Mouse (Mus musculus) hindbrain, embryonic 14.5 days (tissue): ENCODE measurements around the gene Wtip. TPM values are rescaled to one million over a fixed set of nuclear protein-coding genes. Genes with fewer than 3 reads are reported as not detected.

Experiments
- ATAC-seq: fragments of 200-750 bp; cut with Nextera tagmentation; 2 replicates; pipeline ENCODE4 v1.8.0; 2017; ENCODE audit warnings: moderate number of reproducible peaks, mild to moderate bottlenecking, moderate TSS enrichment, moderate library complexity; ENCODE audit not compliant: low FRiP score
- DNase-seq: peaks from one replicate; pipeline ENCODE4 v3.0.0-alpha.2; 2015; ENCODE audit warnings: low spot score
- H3K27ac ChIP-seq: fragments of 300-500 bp; sonication (generic); 2 replicates; pipeline ENCODE4 v1.5.1; 2014; ENCODE audit warnings: mild to moderate bottlenecking, moderate library complexity
- H3K27me3 ChIP-seq: fragments of 300-500 bp; sonication (generic); 2 replicates; pipeline ENCODE4 v1.6.1; 2014; ENCODE audit warnings: mild to moderate bottlenecking, low read length, mixed read lengths; ENCODE audit not compliant: control insufficient read depth, insufficient read depth
- H3K36me3 ChIP-seq: fragments of 300-500 bp; sonication (generic); replicated peaks from 2 replicates; pipeline ENCODE4 v1.6.1; 2014; ENCODE audit not compliant: control insufficient read depth, insufficient read depth
- H3K4me1 ChIP-seq: fragments of 300-500 bp; sonication (generic); replicated peaks from 2 replicates; pipeline ENCODE4 v1.6.1; 2014; ENCODE audit warnings: antibody characterized with exemption, low read length, mixed read lengths; ENCODE audit not compliant: control insufficient read depth, insufficient read depth
- H3K4me2 ChIP-seq: fragments of 300-500 bp; sonication (generic); replicated peaks from 2 replicates; pipeline ENCODE4 v1.6.1; 2014; ENCODE audit warnings: mild to moderate bottlenecking, moderate library complexity
- H3K4me3 ChIP-seq: fragments of 300-500 bp; sonication (generic); replicated peaks from 2 replicates; pipeline ENCODE4 v1.5.1; 2014; ENCODE audit warnings: mild to moderate bottlenecking, low read length
- H3K9ac ChIP-seq: fragments of 300-500 bp; sonication (generic); 2 replicates; pipeline ENCODE4 v1.6.1; 2014
- H3K9me3 ChIP-seq: fragments of 300-500 bp; sonication (generic); 2 replicates; pipeline ENCODE4 v1.6.1; 2016; ENCODE audit warnings: low read length; ENCODE audit not compliant: control insufficient read depth
- WGBS: fragments of 180-500 bp; shearing (Covaris S2); extraction: QIAGEN DNeasy Blood & Tissue Kit; methylation state at CpG from one replicate; pipeline ENCODE4 v1.1.7; 2014; 5-methylcytosine and 5-hydroxymethylcytosine counted together
- polyA plus RNA-seq: library from polyadenylated mRNA; unstranded; fragments of >200 nt; fragmentation: Nextera tagmentation; extraction: Ambion mirVana; gene quantifications from 2 replicates; pipeline ENCODE4 v1.2.1, GENCODE M21; 2014

Wtip gene
- polyA plus RNA-seq, 1 experiment from 2014 or later = 3.2 TPM

- 90% methylated on average over 3 of the region's 3 CpGs for WGBS
- H3K4me3 ChIP-seq = no peak overlapping the region
- peaks cover 97% of the 10 kb centered on the region for H3K36me3 ChIP-seq
- H3K9me3 ChIP-seq = no peaks in the 10 kb centered on the region
- ATAC-seq = no peak
- no peak for DNase-seq
- no peaks in the 10 kb centered on the region for H3K27me3 ChIP-seq
- H3K4me1 ChIP-seq = no peaks in the 10 kb centered on the region
- H3K9ac ChIP-seq = no peak overlapping the region
- H3K4me2 ChIP-seq = no peak overlapping the region
- H3K27ac ChIP-seq = no peak overlapping the region
Measured at GRCm38 (mm10) chr7:34159167-34159566, 26.1 kb upstream of the Wtip start.

GRCm38 (mm10) chr7:34157994-34158393 is 24.9 kb upstream of the Wtip start:
- no peak for ATAC-seq
- Histone ChIP-seq H3K9ac (no peak overlapping the region), H3K36me3 (peaks cover 99% of the 10 kb centered on the region), H3K4me3 (no peak overlapping the region), H3K9me3 (no peaks in the 10 kb centered on the region), H3K27ac (no peak overlapping the region), H3K4me2 (no peak overlapping the region), H3K27me3 (no peaks in the 10 kb centered on the region), H3K4me1 (no peaks in the 10 kb centered on the region)
- DNase-seq = no peak
- 98% methylated on average over 3 of the region's 3 CpGs for WGBS

- H3K9me3 ChIP-seq = peaks cover 9% of the 10 kb centered on the region
- no peak overlapping the region for H3K9ac ChIP-seq
- no peaks in the 10 kb centered on the region for H3K27me3 ChIP-seq
- ATAC-seq = no peak
- peaks cover 100% of the 10 kb centered on the region for H3K36me3 ChIP-seq
- no peaks in the 10 kb centered on the region for H3K4me1 ChIP-seq
- H3K27ac ChIP-seq = no peak overlapping the region
- H3K4me2 ChIP-seq = no peak overlapping the region
- no peak overlapping the region for H3K4me3 ChIP-seq
- 93% methylated on average over 4 of the region's 4 CpGs for WGBS
- DNase-seq = no peak
Measured at GRCm38 (mm10) chr7:34147193-34147592, 14.1 kb upstream of the Wtip start.

GRCm38 (mm10) chr7:34141123-34141522 is 8.1 kb upstream of the Wtip start:
- 96% methylated on average over 13 of the region's 13 CpGs for WGBS

GRCm38 (mm10) chr7:34139493-34139892 is 6.4 kb upstream of the Wtip start:
- ATAC-seq = no peak
- Histone ChIP-seq H3K27ac (no peak overlapping the region), H3K4me3 (no peak overlapping the region), H3K4me1 (no peaks in the 10 kb centered on the region), H3K9ac (no peak overlapping the region), H3K4me2 (no peak overlapping the region), H3K27me3 (no peaks in the 10 kb centered on the region), H3K9me3 (no peaks in the 10 kb centered on the region), H3K36me3 (peaks cover 46% of the 10 kb centered on the region)
- no peak for DNase-seq
- 94% methylated on average over 6 of the region's 6 CpGs for WGBS

More at GRCm38 (mm10) chr7:34141123-34141522, 8.1 kb upstream of the Wtip start:
- no peak for DNase-seq
- Histone ChIP-seq H3K9ac (no peak overlapping the region), H3K9me3 (no peaks in the 10 kb centered on the region), H3K27ac (no peak overlapping the region), H3K4me2 (no peak overlapping the region), H3K36me3 (peaks cover 63% of the 10 kb centered on the region), H3K4me1 (no peaks in the 10 kb centered on the region), H3K27me3 (no peaks in the 10 kb centered on the region), H3K4me3 (no peak overlapping the region)
- ATAC-seq = no peak

GRCm38 (mm10) chr7:34134336-34134735 is 1.3 kb upstream of the Wtip start:
- no peak overlapping the region for H3K9ac ChIP-seq
- H3K4me1 ChIP-seq = peaks cover 17% of the 10 kb centered on the region
- H3K4me2 ChIP-seq = no peak overlapping the region
- H3K27me3 ChIP-seq = no peaks in the 10 kb centered on the region
- DNase-seq (no peak), ATAC-seq (no peak)
- H3K27ac ChIP-seq = no peak overlapping the region
- H3K4me3 ChIP-seq = no peak overlapping the region
- no peaks in the 10 kb centered on the region for H3K9me3 ChIP-seq
- WGBS = 89% methylated on average over 2 of the region's 2 CpGs
- H3K36me3 ChIP-seq = no peaks in the 10 kb centered on the region

GRCm38 (mm10) chr7:34132355-34133079 is 551 bp downstream of the Wtip start:
- Histone ChIP-seq H3K27me3 (no peaks in the 10 kb centered on the region), H3K9ac (peak overlapping the region; percentile 83), H3K4me1 (peaks cover 17% of the 10 kb centered on the region), H3K4me2 (peak overlapping the region; percentile 63), H3K4me3 (peak overlapping the region; percentile 85), H3K27ac (peak overlapping the region; percentile 64), H3K9me3 (no peaks in the 10 kb centered on the region), H3K36me3 (no peaks in the 10 kb centered on the region)
- DNase-seq (peak; percentile 65), ATAC-seq (peak; percentile 81)
- WGBS = under 1% methylated on average over 97 of the region's 116 CpGs

GRCm38 (mm10) chr7:34131959-34132354 is 1.1 kb downstream of the Wtip start:
- no peaks in the 10 kb centered on the region for H3K36me3 ChIP-seq
- peak overlapping the region; percentile 63 for H3K4me2 ChIP-seq
- 15% methylated on average over 3 of the region's 3 CpGs for WGBS
- ATAC-seq (0 out of 2 replicates have a peak, but pooled peaks have one; percentile 1), DNase-seq (no peak)
- no peak overlapping the region for H3K27ac ChIP-seq
- H3K4me3 ChIP-seq = peak overlapping the region; percentile 85
- no peaks in the 10 kb centered on the region for H3K27me3 ChIP-seq
- H3K9ac ChIP-seq = peak overlapping the region; percentile 83
- H3K9me3 ChIP-seq = no peaks in the 10 kb centered on the region
- peaks cover 17% of the 10 kb centered on the region for H3K4me1 ChIP-seq

GRCm38 (mm10) chr7:34131118-34131517 is 1.9 kb downstream of the Wtip start:
- WGBS = 77% methylated on average over 3 of the region's 3 CpGs
- Histone ChIP-seq H3K9me3 (no peaks in the 10 kb centered on the region), H3K4me2 (peak overlapping the region; percentile 63), H3K4me1 (peaks cover 17% of the 10 kb centered on the region), H3K4me3 (peak overlapping the region; percentile 85; the same call in 1 of the 2 replicates), H3K9ac (peak overlapping the region; percentile 83; the same call in 1 of the 2 replicates), H3K27ac (no peak overlapping the region), H3K36me3 (no peaks in the 10 kb centered on the region), H3K27me3 (no peaks in the 10 kb centered on the region)
- ATAC-seq (no peak), DNase-seq (no peak)
